Mouse (Mus musculus) ES-Bruce4 (cell line): ENCODE results near the gene Kng1.
"Not testable (repeated sequence)": the region's sequence is repeated elsewhere in the genome, so short reads cannot be mapped to it uniquely, and the experiment has no call there.

ENCODE experiments used
- CTCF ChIP-seq: IDR thresholded peaks from one replicate; pipeline ENCODE4 v1.8.1; 2011; ENCODE audit warnings: low read depth, low read length
- EP300 ChIP-seq: IDR thresholded peaks from 2 replicates; pipeline ENCODE4 v1.6.1; 2011; ENCODE audit warnings: low read depth, low read length; ENCODE audit not compliant: insufficient read depth
- POLR2A ChIP-seq: IDR thresholded peaks from one replicate; pipeline ENCODE4 v1.8.1; 2011; ENCODE audit warnings: low read length; ENCODE audit not compliant: insufficient read depth

DNA sequence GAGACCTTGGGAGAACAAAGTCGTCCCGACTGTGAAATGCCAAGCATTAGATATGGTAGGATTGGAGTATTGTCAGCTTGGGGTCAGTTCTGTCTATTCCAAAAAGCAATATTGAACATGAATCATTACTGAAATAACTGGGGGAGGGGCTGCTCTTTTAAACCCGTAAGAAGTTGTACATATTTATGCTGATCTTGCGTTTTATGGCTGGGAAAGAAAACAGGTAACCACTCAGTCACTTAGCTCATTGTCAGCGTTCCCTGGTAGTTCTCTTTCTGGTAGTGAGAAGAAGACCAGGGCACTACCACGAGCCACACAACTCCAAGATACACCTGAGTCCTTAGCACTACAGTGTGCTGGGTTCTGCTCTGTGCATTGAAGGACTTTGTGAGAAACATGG lies 19.9 kb downstream of the Kng1 start:
- not testable (repeated sequence) for TF ChIP-seq EP300, POLR2A, CTCF
